Mouse (Mus musculus): ENCODE data around the gene Armc12. TPM values are rescaled to one million over a fixed set of nuclear protein-coding genes. Genes with fewer than 3 reads are reported as not detected.

The Armc12 gene
- polyA plus RNA-seq (2012; fragmentation: generic; extraction: Trizol), result not detected

- no peak within 1 kb of the TSS for H3K4me2 ChIP-seq (ENCODE audit: low read depth)
Measured at GRCm38 (mm10) chr17:28530506-28530905, at the start of gene Armc12. Gene Armc12 (plus strand): TSS chr17:28530806.

GRCm38 (mm10) chr17:28484704-28485445 is 45.7 kb upstream of the Armc12 start:
- Histone ChIP-seq H3K4me3 (peak overlapping the region; percentile 45), H3K4me2 (ENCODE audit: low read depth) (peak overlapping the region; percentile 92), H3K79me2 (ENCODE audit: control insufficient read depth, insufficient read depth) (peaks cover 14% of the 10 kb centered on the region), H3K36me3 (ENCODE audit: control insufficient read depth, insufficient read depth) (no peaks in the 10 kb centered on the region), H3ac (ENCODE audit: control insufficient read depth, insufficient read length) (peak overlapping the region; percentile 73), H3K27me3 (ENCODE audit: control insufficient read depth, insufficient read depth, insufficient read length) (no peaks in the 10 kb centered on the region)
- TF ChIP-seq USF1 (IDR thresholded peaks at IDR 0.05; ENCODE audit: low read depth), result no peak
- no peak for TF ChIP-seq MAX (IDR thresholded peaks at IDR 0.05; ENCODE audit: low read depth)
- TF ChIP-seq MYOD1 (IDR thresholded peaks at IDR 0.05; ENCODE audit: control insufficient read depth in 1 of 3, insufficient read length in 2 of 3, low read depth in 2 of 3), result no peak
- TF ChIP-seq CEBPB (IDR thresholded peaks at IDR 0.05; ENCODE audit: insufficient read depth, poor library complexity, severe bottlenecking), result no peak
- TF ChIP-seq REST (IDR thresholded peaks at IDR 0.05; ENCODE audit: insufficient read depth, insufficient read length), result no peak
- no peak for TF ChIP-seq TCF12 (IDR thresholded peaks at IDR 0.05; ENCODE audit: insufficient read depth, poor library complexity, severe bottlenecking)
- TF ChIP-seq TCF3 (IDR thresholded peaks at IDR 0.05; ENCODE audit: insufficient read length, low read depth), result no peak
- no peak for TF ChIP-seq POLR2AphosphoS2 (IDR thresholded peaks at IDR 0.05; ENCODE audit: insufficient read length, low read depth)
- TF ChIP-seq POLR2A (IDR thresholded peaks at IDR 0.05; ENCODE audit: insufficient read length, low read depth), result no peak
- no peak for TF ChIP-seq E2F4 (IDR thresholded peaks at IDR 0.05; ENCODE audit: insufficient read depth)
- no peak for TF ChIP-seq SRF (IDR thresholded peaks at IDR 0.05; ENCODE audit: control insufficient read depth, insufficient read length, low read depth)

More at GRCm38 (mm10) chr17:28530506-28530905, at the start of gene Armc12:
- Histone ChIP-seq H3K4me3 (no peak within 1 kb of the TSS), H3K36me3 (ENCODE audit: control insufficient read depth, insufficient read depth) (no peaks in the 10 kb centered on the region), H3ac (ENCODE audit: control insufficient read depth, insufficient read length) (no peak within 1 kb of the TSS), H3K79me2 (ENCODE audit: control insufficient read depth, insufficient read depth) (no peaks in the 10 kb centered on the region), H3K27me3 (ENCODE audit: control insufficient read depth, insufficient read depth, insufficient read length) (no peaks in the 10 kb centered on the region)
- TF ChIP-seq REST (IDR thresholded peaks at IDR 0.05; ENCODE audit: insufficient read depth, insufficient read length) (no peak), E2F4 (IDR thresholded peaks at IDR 0.05; ENCODE audit: insufficient read depth) (no peak), USF1 (IDR thresholded peaks at IDR 0.05; ENCODE audit: low read depth) (no peak), CEBPB (IDR thresholded peaks at IDR 0.05; ENCODE audit: insufficient read depth, poor library complexity, severe bottlenecking) (no peak), POLR2AphosphoS2 (IDR thresholded peaks at IDR 0.05; ENCODE audit: insufficient read length, low read depth) (no peak), TCF12 (IDR thresholded peaks at IDR 0.05; ENCODE audit: insufficient read depth, poor library complexity, severe bottlenecking) (no peak), MYOD1 (IDR thresholded peaks at IDR 0.05; ENCODE audit: control insufficient read depth in 1 of 3, insufficient read length in 2 of 3, low read depth in 2 of 3) (no peak)

GRCm38 (mm10) chr17:28485446-28485948 is 45.1 kb upstream of the Armc12 start:
- Histone ChIP-seq H3ac (ENCODE audit: control insufficient read depth, insufficient read length) (peak overlapping the region; percentile 73), H3K79me2 (ENCODE audit: control insufficient read depth, insufficient read depth) (peaks cover 14% of the 10 kb centered on the region), H3K36me3 (ENCODE audit: control insufficient read depth, insufficient read depth) (no peaks in the 10 kb centered on the region), H3K4me2 (ENCODE audit: low read depth) (peak overlapping the region; percentile 92), H3K4me3 (peak overlapping the region; percentile 45), H3K27me3 (ENCODE audit: control insufficient read depth, insufficient read depth, insufficient read length) (no peaks in the 10 kb centered on the region)
- TF ChIP-seq REST (IDR thresholded peaks at IDR 0.05; ENCODE audit: insufficient read depth, insufficient read length) (no peak), E2F4 (IDR thresholded peaks at IDR 0.05; ENCODE audit: insufficient read depth) (no peak), MAX (IDR thresholded peaks at IDR 0.05; ENCODE audit: low read depth) (no peak), MYOD1 (IDR thresholded peaks at IDR 0.05; ENCODE audit: control insufficient read depth in 1 of 3, insufficient read length in 2 of 3, low read depth in 2 of 3) (no peak), USF1 (IDR thresholded peaks at IDR 0.05; ENCODE audit: low read depth) (no peak), TCF12 (IDR thresholded peaks at IDR 0.05; ENCODE audit: insufficient read depth, poor library complexity, severe bottlenecking) (no peak), TCF3 (IDR thresholded peaks at IDR 0.05; ENCODE audit: insufficient read length, low read depth) (no peak), CEBPB (IDR thresholded peaks at IDR 0.05; ENCODE audit: insufficient read depth, poor library complexity, severe bottlenecking) (no peak), POLR2A (IDR thresholded peaks at IDR 0.05; ENCODE audit: insufficient read length, low read depth) (no peak), SRF (IDR thresholded peaks at IDR 0.05; ENCODE audit: control insufficient read depth, insufficient read length, low read depth) (no peak)

- no peaks in the 10 kb centered on the region for H3K27me3 ChIP-seq (ENCODE audit: control insufficient read depth, insufficient read depth, insufficient read length)
- TF ChIP-seq TCF12 (IDR thresholded peaks at IDR 0.05; ENCODE audit: insufficient read depth, poor library complexity, severe bottlenecking) (no peak), TCF3 (IDR thresholded peaks at IDR 0.05; ENCODE audit: insufficient read length, low read depth) (no peak), E2F4 (IDR thresholded peaks at IDR 0.05; ENCODE audit: insufficient read depth) (peak; percentile 70), MYOG (IDR thresholded peaks at IDR 0.05; ENCODE audit: control insufficient read depth in 1 of 3, insufficient read depth in 1 of 3, insufficient read length in 2 of 3, low read depth in 2 of 3) (no peak), SRF (IDR thresholded peaks at IDR 0.05; ENCODE audit: control insufficient read depth, insufficient read length, low read depth) (peak; percentile 80), USF1 (IDR thresholded peaks at IDR 0.05; ENCODE audit: low read depth) (peak; percentile 84), POLR2A (IDR thresholded peaks at IDR 0.05; ENCODE audit: insufficient read length, low read depth) (peak; percentile 92), REST (IDR thresholded peaks at IDR 0.05; ENCODE audit: insufficient read depth, insufficient read length) (no peak), POLR2AphosphoS2 (IDR thresholded peaks at IDR 0.05; ENCODE audit: insufficient read length, low read depth) (peak; percentile 80), CEBPB (IDR thresholded peaks at IDR 0.05; ENCODE audit: insufficient read depth, poor library complexity, severe bottlenecking) (no peak), MAX (IDR thresholded peaks at IDR 0.05; ENCODE audit: low read depth) (no peak), MYOD1 (IDR thresholded peaks at IDR 0.05; ENCODE audit: control insufficient read depth in 1 of 3, insufficient read length in 2 of 3, low read depth in 2 of 3) (peak in 1 of 3 experiments; percentile 2)
- peak overlapping the region; percentile 45 for H3K4me3 ChIP-seq
Measured at GRCm38 (mm10) chr17:28485977-28486400, 44.6 kb upstream of the Armc12 start.

More at GRCm38 (mm10) chr17:28485977-28486400, 44.6 kb upstream of the Armc12 start:
- H3ac ChIP-seq (ENCODE audit: control insufficient read depth, insufficient read length), result peak overlapping the region; percentile 73
- peaks cover 14% of the 10 kb centered on the region for H3K79me2 ChIP-seq (ENCODE audit: control insufficient read depth, insufficient read depth)
- H3K36me3 ChIP-seq (ENCODE audit: control insufficient read depth, insufficient read depth), result no peaks in the 10 kb centered on the region
- H3K4me2 ChIP-seq (ENCODE audit: low read depth), result peak overlapping the region; percentile 71
